Mouse (Mus musculus): ENCODE data around the gene Gjb6. TPM values are rescaled to one million over a fixed set of nuclear protein-coding genes. Genes with fewer than 3 reads are reported as not detected.

The Gjb6 gene
- polyA plus RNA-seq, 1 experiment from 2014 or later, result 15.2 TPM

DNA sequence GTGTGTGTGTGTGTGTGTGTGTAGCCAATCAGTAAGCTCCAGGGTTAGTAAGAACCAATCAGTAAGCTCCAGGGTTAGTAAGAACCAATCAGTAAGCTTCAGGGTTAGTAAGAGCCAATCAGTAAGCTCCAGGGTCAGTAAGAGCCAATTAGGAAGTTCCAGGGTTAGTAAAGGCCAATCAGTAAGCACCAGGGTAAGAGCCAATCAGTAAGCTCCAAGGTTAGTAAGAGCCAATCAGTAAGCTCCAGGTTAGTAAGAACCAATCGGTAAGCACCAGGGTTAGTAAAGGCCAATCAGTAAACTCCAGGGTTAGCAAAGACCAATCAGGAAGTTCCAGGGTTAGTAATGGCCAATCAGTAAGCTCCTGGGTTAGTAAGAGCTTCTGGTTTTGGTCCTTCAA is 50.5 kb downstream of the Gjb6 start:
- no peak for ATAC-seq (ENCODE audit: insufficient number of reproducible peaks, insufficient read depth, low FRiP score, low TSS enrichment)
- WGBS, result 92% methylated on average over 1 of the region's 1 CpGs

DNA sequence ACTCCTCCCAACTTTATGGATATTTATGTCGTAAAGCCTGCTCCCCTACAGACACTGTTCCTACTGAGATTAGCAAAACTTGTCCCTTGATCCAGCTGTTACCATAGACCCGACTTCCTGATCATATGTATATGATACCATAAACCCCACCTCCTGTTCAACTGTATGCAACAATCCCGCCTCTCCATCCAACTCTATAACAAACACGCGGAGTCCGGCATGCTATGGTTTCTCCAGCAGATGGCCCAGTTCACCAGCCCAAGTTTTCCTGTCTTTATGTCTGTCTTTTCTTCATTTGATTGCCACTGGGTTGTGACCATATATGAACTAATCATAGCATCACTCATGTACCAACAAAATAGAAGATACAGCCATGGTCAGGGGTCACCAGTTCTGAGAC is 57.9 kb downstream of the Gjb6 start:
- H3K9ac ChIP-seq, result no peak overlapping the region

More for the DNA sequence above, 50.5 kb downstream of the Gjb6 start:
- Histone ChIP-seq H3K9ac (no peak overlapping the region), H3K4me3 (no peak overlapping the region), H3K9me3 (no peaks in the 10 kb centered on the region), H3K4me1 (0 out of 2 replicates have a peak, but pooled peaks cover 7% of the 10 kb centered on the region), H3K36me3 (no peaks in the 10 kb centered on the region), H3K27me3 (no peaks in the 10 kb centered on the region), H3K4me2 (replicated peaks) (no peak overlapping the region), H3K27ac (no peak overlapping the region)

More for the DNA sequence above, 57.9 kb downstream of the Gjb6 start:
- H3K27me3 ChIP-seq, result no peaks in the 10 kb centered on the region
- no peaks in the 10 kb centered on the region for H3K9me3 ChIP-seq
- no peaks in the 10 kb centered on the region for H3K36me3 ChIP-seq
- WGBS, result 81% methylated on average over 6 of the region's 6 CpGs
- no peak overlapping the region for H3K27ac ChIP-seq
- H3K4me1 ChIP-seq, result no peaks in the 10 kb centered on the region
- no peak overlapping the region for H3K4me3 ChIP-seq
- H3K4me2 ChIP-seq (replicated peaks), result no peak overlapping the region
- ATAC-seq (ENCODE audit: insufficient number of reproducible peaks, insufficient read depth, low FRiP score, low TSS enrichment), result no peak

Other genes with a start within 250 kb of the Gjb6 start
- gene Zmym2, start 247.0 kb downstream of the Gjb6 start, polyA plus RNA-seq (2016; fragmentation: Nextera tagmentation; extraction: Ambion mirVana), result 68.5 and 69.8 TPM in 2 replicates
- gene Gja3, start 75.5 kb downstream of the Gjb6 start, polyA plus RNA-seq (2016; fragmentation: Nextera tagmentation; extraction: Ambion mirVana), result 2.1 and 4.1 TPM in 2 replicates
- gene Gjb2, start 28.9 kb downstream of the Gjb6 start, polyA plus RNA-seq (2016; fragmentation: Nextera tagmentation; extraction: Ambion mirVana), result 28.4 and 37.5 TPM in 2 replicates
- gene Gm4491, start 17.7 kb downstream of the Gjb6 start, polyA plus RNA-seq (2016; fragmentation: Nextera tagmentation; extraction: Ambion mirVana), result not detected in 2 replicates

All from embryonic facial prominence, embryonic 12.5 days (tissue).